Comparison of ENCODE assay signal across 11 mouse cellular contexts in the genomic region with DNA sequence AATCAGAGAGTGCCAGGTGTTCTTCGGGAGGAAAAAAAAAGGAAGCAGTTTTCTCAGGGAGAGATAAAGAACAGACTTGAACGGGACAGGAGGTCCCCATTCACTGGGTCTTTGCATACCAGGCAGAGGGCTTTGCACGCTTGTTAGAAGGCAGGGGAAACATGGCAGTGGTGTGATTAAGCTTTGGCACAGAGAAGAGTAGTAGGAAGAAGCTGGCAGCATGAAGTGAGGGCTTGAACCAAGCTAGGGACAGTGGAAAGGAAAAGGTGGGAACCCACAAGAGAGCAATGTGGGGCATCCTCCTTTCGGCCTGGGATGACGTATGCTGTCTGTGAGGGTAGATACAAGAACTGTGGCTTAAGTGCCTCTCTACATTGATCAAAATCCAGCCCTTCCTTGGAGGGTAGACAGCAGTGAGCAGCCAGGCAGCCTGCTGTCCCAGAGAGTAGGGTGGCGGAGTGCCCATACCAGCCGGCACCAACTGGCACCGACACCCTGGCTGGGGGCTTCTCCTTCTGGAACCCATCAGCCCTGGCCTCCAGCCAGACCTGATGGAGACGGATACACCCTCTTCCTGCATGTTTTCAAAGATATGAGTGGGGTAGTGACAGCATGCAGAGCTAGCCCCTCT. TPM values are rescaled to one million over a fixed set of nuclear protein-coding genes. Genes with fewer than 3 reads are reported as not detected.
DNase-seq lines count a peak whose midpoint lies in the region; ATAC-seq lines count a peak whose summit lies in the region.
"Had no signal": no experiment of that assay in that cellular context is flagged by ENCODE, and none has a peak within 500 bp of the region (broad histone marks: within the 10 kb centered on the region; RNA-seq: fewer than 3 reads in every experiment).

No protein-coding gene starts in this region.

- DNase-seq in heart, adult 11 months = peak; percentile 82
- DNase-seq in heart, postnatal 14 days = no peak
- no peak for DNase-seq in neural tube, embryonic 10.5 days (ENCODE audit: extremely low spot score, low spot score)
- DNase-seq in kidney, postnatal 14 days = no peak
- DNase-seq: kidney, postnatal 25 days had no signal

- H3K4me3 ChIP-seq in neural tube, embryonic 13.5 days = no peak overlapping the region
- no peak overlapping the region for H3K4me3 ChIP-seq in forebrain, embryonic 15.5 days
- no peak overlapping the region for H3K4me3 ChIP-seq in heart, embryonic 11.5 days (ENCODE audit: low read depth, low read length)

- no peak overlapping the region for H3K9ac ChIP-seq in neural tube, embryonic 13.5 days
- no peak overlapping the region for H3K9ac ChIP-seq in forebrain, embryonic 15.5 days (replicated peaks)
- H3K9ac ChIP-seq in heart, embryonic 11.5 days (ENCODE audit: low read depth, low read length) = no peak overlapping the region
- H3K9ac ChIP-seq: liver, embryonic 14.5 days had no signal

- no peaks in the 10 kb centered on the region for H3K27me3 ChIP-seq in neural tube, embryonic 13.5 days
- no peaks in the 10 kb centered on the region for H3K27me3 ChIP-seq in forebrain, embryonic 15.5 days
- peaks cover 3% of the 10 kb centered on the region; the same call in 1 of the 2 replicates for H3K27me3 ChIP-seq in heart, embryonic 11.5 days (ENCODE audit: control insufficient read depth, insufficient read depth, low read length)

- no peaks in the 10 kb centered on the region for H3K36me3 ChIP-seq in neural tube, embryonic 13.5 days
- no peaks in the 10 kb centered on the region for H3K36me3 ChIP-seq in forebrain, embryonic 15.5 days
- H3K36me3 ChIP-seq in heart, embryonic 11.5 days (ENCODE audit: control insufficient read depth, insufficient read depth, low read length) = no peaks in the 10 kb centered on the region

- peaks cover 18% of the 10 kb centered on the region for H3K4me1 ChIP-seq in neural tube, embryonic 13.5 days (replicated peaks)
- peaks cover 62% of the 10 kb centered on the region for H3K4me1 ChIP-seq in forebrain, embryonic 15.5 days
- H3K4me1 ChIP-seq in heart, embryonic 11.5 days (ENCODE audit: control insufficient read depth, insufficient read depth, low read length) = peaks cover 10% of the 10 kb centered on the region

- no peak overlapping the region for H3K27ac ChIP-seq in neural tube, embryonic 13.5 days (replicated peaks)
- peak overlapping the region; percentile 88 for H3K27ac ChIP-seq in forebrain, embryonic 15.5 days (replicated peaks)
- no peak overlapping the region for H3K27ac ChIP-seq in heart, embryonic 11.5 days (ENCODE audit: low read depth, low read length)
- H3K27ac ChIP-seq: liver, embryonic 14.5 days had no signal

- ATAC-seq in neural tube, embryonic 13.5 days (ENCODE audit: low read depth) = 0 out of 2 replicates have a peak, but pooled peaks have one; percentile 9
- peak; percentile 91 for ATAC-seq in forebrain, embryonic 15.5 days (replicated peaks)
- 0 out of 2 replicates have a peak, but pooled peaks have one; percentile 9 for ATAC-seq in megakaryocyte progenitor cell, adult 5-6 weeks (replicated peaks; ENCODE audit: poor library complexity)
- no peak for ATAC-seq in heart, embryonic 11.5 days (replicated peaks; ENCODE audit: insufficient number of reproducible peaks, low FRiP score, low TSS enrichment)

- no peak overlapping the region for H3K4me2 ChIP-seq in neural tube, embryonic 13.5 days
- 0 out of 2 replicates have a peak overlapping the region, but pooled peaks have one; percentile 4 for H3K4me2 ChIP-seq in forebrain, embryonic 15.5 days (replicated peaks)
- no peak overlapping the region for H3K4me2 ChIP-seq in heart, embryonic 11.5 days

- intact Hi-C loops in heart, postnatal 14 days (cut with DNase I) = no loop called here

- WGBS in neural tube, embryonic 13.5 days = 68% methylated on average over 9 of the region's 9 CpGs
- WGBS in forebrain, embryonic 15.5 days = 36% methylated on average over 9 of the region's 9 CpGs
- 54% methylated on average over 9 of the region's 9 CpGs for WGBS in heart, embryonic 11.5 days (ENCODE audit: insufficient replicate concordance)

- no peaks in the 10 kb centered on the region for H3K9me3 ChIP-seq in neural tube, embryonic 13.5 days
- no peaks in the 10 kb centered on the region for H3K9me3 ChIP-seq in forebrain, embryonic 15.5 days
- no peaks in the 10 kb centered on the region for H3K9me3 ChIP-seq in heart, embryonic 11.5 days (replicated peaks; ENCODE audit: control insufficient read depth, low read length)

RNA-seq across cellular contexts. Expression of gene Kcnn3, which starts 19.9 kb away (rescaled TPM):
- total RNA-seq in heart, postnatal 14 days (2021) = 1 to 10 TPM; 4.0 to 6.5 TPM
- polyA plus RNA-seq in neural tube, embryonic 13.5 days (2015; fragmentation: Nextera tagmentation; extraction: Ambion mirVana) = 4.8 and 5.5 TPM in 2 replicates
- polyA plus RNA-seq in forebrain, embryonic 15.5 days (2015; fragmentation: Nextera tagmentation; extraction: Ambion mirVana) = 9.0 and 10.4 TPM in 2 replicates
- not detected in 2 replicates for total RNA-seq in megakaryocyte progenitor cell, adult 5-6 weeks (2015)
- total RNA-seq in megakaryocyte progenitor cell, adult 5-6 weeks (2017) = 0.03 TPM in 1 of 2 replicates, not detected in the other
- 0.73 and 0.99 TPM in 2 replicates for polyA plus RNA-seq in heart, embryonic 11.5 days (2014; fragmentation: Nextera tagmentation; extraction: Ambion mirVana)
- total RNA-seq: megakaryocyte-erythroid progenitor cell, adult 5-6 weeks had no signal
